Mouse (Mus musculus): ENCODE data around the gene Bag5. TPM values are rescaled to one million over a fixed set of nuclear protein-coding genes. Genes with fewer than 3 reads are reported as not detected.

The Bag5 gene
- 10 to 100 TPM; 61.7 to 62.1 TPM for total RNA-seq (2021)
- long read RNA-seq, experiment 1, transcript Bag5-202 (2 exons, 1,852 nt): minor isoform, 16 of 99 reads
- long read RNA-seq, experiment 1, transcript Bag5-201 (2 exons, 2,139 nt): major isoform, 69 of 99 reads
- long read RNA-seq, experiment 1, partial matches to known transcripts: 0 of 99 reads
- long read RNA-seq, experiment 1, other reads (novel, unspliced or antisense): 14 of 99 reads
- long read RNA-seq, experiment 2, transcript Bag5-202 (2 exons, 1,852 nt): minor isoform, 11 of 86 reads
- long read RNA-seq, experiment 2, transcript Bag5-201 (2 exons, 2,139 nt): major isoform, 69 of 86 reads
- long read RNA-seq, experiment 2, partial matches to known transcripts: 4 of 86 reads
- long read RNA-seq, experiment 2, other reads (novel, unspliced or antisense): 2 of 86 reads

- DNase-seq (ENCODE audit: low spot score in 2 of 2): peak; percentile 87 to 92
Observed at GRCm38 (mm10) chr12:111713004-111713651, at the start of gene Bag5, which contains the start of gene Apopt1. TSS of gene Bag5 (minus strand) at chr12:111713257. TSS of gene Apopt1 (plus strand) at chr12:111713261.

GRCm38 (mm10) chr12:111760306-111760908 lies 47.4 kb upstream of the Bag5 start:
- no peak for DNase-seq (ENCODE audit: low spot score in 2 of 2)

- peak in 1 of 2 experiments; percentile 28 for DNase-seq (ENCODE audit: low spot score in 2 of 2)
Observed at GRCm38 (mm10) chr12:111759176-111760061, 46.4 kb upstream of the Bag5 start.

GRCm38 (mm10) chr12:111758381-111759175 lies 45.5 kb upstream of the Bag5 start, which contains the start of gene Klc1:
TSS of gene Klc1 (plus strand) at chr12:111758849.
- peak; percentile 81 to 87 for DNase-seq (ENCODE audit: low spot score in 2 of 2)

- DNase-seq (ENCODE audit: low spot score in 2 of 2): no peak
Observed at GRCm38 (mm10) chr12:111757561-111758325, 44.7 kb upstream of the Bag5 start.

GRCm38 (mm10) chr12:111756698-111757082 lies 43.6 kb upstream of the Bag5 start:
- DNase-seq (ENCODE audit: low spot score in 2 of 2): no peak

GRCm38 (mm10) chr12:111756082-111756697 lies 43.1 kb upstream of the Bag5 start:
- no peak for DNase-seq (ENCODE audit: low spot score in 2 of 2)

- DNase-seq (ENCODE audit: low spot score in 2 of 2): no peak
Observed at GRCm38 (mm10) chr12:111755231-111755630, 42.2 kb upstream of the Bag5 start.

GRCm38 (mm10) chr12:111754710-111755109 lies 41.7 kb upstream of the Bag5 start:
- no peak for DNase-seq (ENCODE audit: low spot score in 2 of 2)

- DNase-seq (ENCODE audit: low spot score in 2 of 2): no peak
Observed at GRCm38 (mm10) chr12:111753347-111753746, 40.3 kb upstream of the Bag5 start.

GRCm38 (mm10) chr12:111752491-111752890 lies 39.4 kb upstream of the Bag5 start:
- DNase-seq (ENCODE audit: low spot score in 2 of 2): peak in 1 of 2 experiments; percentile 54

- DNase-seq (ENCODE audit: low spot score in 2 of 2): no peak
Observed at GRCm38 (mm10) chr12:111750739-111751138, 37.7 kb upstream of the Bag5 start.

GRCm38 (mm10) chr12:111747421-111747820 lies 34.4 kb upstream of the Bag5 start:
- no peak for DNase-seq (ENCODE audit: low spot score in 2 of 2)

GRCm38 (mm10) chr12:111746091-111746490 lies 33.0 kb upstream of the Bag5 start:
- no peak for DNase-seq (ENCODE audit: low spot score in 2 of 2)

GRCm38 (mm10) chr12:111745274-111745673 lies 32.2 kb upstream of the Bag5 start:
- DNase-seq (ENCODE audit: low spot score in 2 of 2): no peak

- no peak for DNase-seq (ENCODE audit: low spot score in 2 of 2)
Observed at GRCm38 (mm10) chr12:111743981-111744423, 30.9 kb upstream of the Bag5 start.

- DNase-seq (ENCODE audit: low spot score in 2 of 2): no peak
Observed at GRCm38 (mm10) chr12:111743419-111743818, 30.4 kb upstream of the Bag5 start.

- DNase-seq (ENCODE audit: low spot score in 2 of 2): no peak
Observed at GRCm38 (mm10) chr12:111741338-111741737, 28.3 kb upstream of the Bag5 start.

- peak in 1 of 2 experiments; percentile 73 for DNase-seq (ENCODE audit: low spot score in 2 of 2)
Observed at GRCm38 (mm10) chr12:111738754-111739153, 25.7 kb upstream of the Bag5 start.
